Mouse (Mus musculus) gonadal fat pad, adult 2 months (tissue): ENCODE results near the gene Ccdc8. TPM values are rescaled to one million over a fixed set of nuclear protein-coding genes. Genes with fewer than 3 reads are reported as not detected.

ENCODE experiments used
- polyA plus RNA-seq: library from polyadenylated mRNA; depleted of rRNA; stranded (reverse); fragments of >200 nt; gene quantifications from 2 replicates; pipeline ENCODE4 v1.2.3, GENCODE M21; 2012; rRNA removed

Ccdc8 gene
- polyA plus RNA-seq, 1 experiment = 3.0 TPM

Other genes with a start within 250 kb of the Ccdc8 start
- gene Slc1a5, start 211.4 kb upstream of the Ccdc8 start, polyA plus RNA-seq = 608 and 792 TPM in 2 replicates
- 136 and 143 TPM in 2 replicates for gene Strn4, start 176.8 kb upstream of the Ccdc8 start, polyA plus RNA-seq
- gene Fkrp, start 176.0 kb upstream of the Ccdc8 start, polyA plus RNA-seq = 25.6 and 28.9 TPM in 2 replicates
- gene Prkd2, start 149.8 kb upstream of the Ccdc8 start, polyA plus RNA-seq = 30.5 and 36.0 TPM in 2 replicates
- gene Dact3, start 117.4 kb upstream of the Ccdc8 start, polyA plus RNA-seq = 13.1 and 18.5 TPM in 2 replicates
- gene Gng8, start 100.9 kb upstream of the Ccdc8 start, polyA plus RNA-seq = 10.0 and 15.3 TPM in 2 replicates
- 4.3 and 6.2 TPM in 2 replicates for gene Ptgir, start 86.2 kb upstream of the Ccdc8 start, polyA plus RNA-seq
- 174 and 195 TPM in 2 replicates for gene Calm3, start 68.6 kb upstream of the Ccdc8 start, polyA plus RNA-seq
- 1.1 and 3.8 TPM in 2 replicates for gene Pnmal2, start 48.0 kb upstream of the Ccdc8 start, polyA plus RNA-seq
- 0.06 TPM in 1 of 2 replicates, not detected in the other for gene Pnmal1, start 33.0 kb upstream of the Ccdc8 start, polyA plus RNA-seq
- gene Gm42372, start 9.6 kb upstream of the Ccdc8 start, polyA plus RNA-seq = not detected in 2 replicates
- 103 and 120 TPM in 2 replicates for gene Ppp5c, start 35.2 kb downstream of the Ccdc8 start, polyA plus RNA-seq
- gene Hif3a, start 69.7 kb downstream of the Ccdc8 start, polyA plus RNA-seq = 5.2 and 7.9 TPM in 2 replicates
- gene Psg16, start 81.3 kb downstream of the Ccdc8 start, polyA plus RNA-seq = 0.15 TPM in 1 of 2 replicates, not detected in the other
- not detected in 2 replicates for gene Ceacam3, start 157.6 kb downstream of the Ccdc8 start, polyA plus RNA-seq
- not detected in 2 replicates for gene Psg29, start 210.8 kb downstream of the Ccdc8 start, polyA plus RNA-seq